Mouse (Mus musculus) liver, adult 2 months (tissue): ENCODE results near the gene Dag1.

Experiments
- CTCF ChIP-seq: fragments of 200-500 bp; IDR thresholded peaks from 2 replicates; pipeline ENCODE4 v1.5.1; 2011; ENCODE audit warnings: low read depth, low read length, control low read depth
- POLR2A ChIP-seq: fragments of 200-500 bp; IDR thresholded peaks from 2 replicates; pipeline ENCODE4 v1.6.1; 2011; ENCODE audit warnings: low read length, control low read depth; ENCODE audit not compliant: insufficient read depth; ENCODE audit errors: extremely low read depth

DNA sequence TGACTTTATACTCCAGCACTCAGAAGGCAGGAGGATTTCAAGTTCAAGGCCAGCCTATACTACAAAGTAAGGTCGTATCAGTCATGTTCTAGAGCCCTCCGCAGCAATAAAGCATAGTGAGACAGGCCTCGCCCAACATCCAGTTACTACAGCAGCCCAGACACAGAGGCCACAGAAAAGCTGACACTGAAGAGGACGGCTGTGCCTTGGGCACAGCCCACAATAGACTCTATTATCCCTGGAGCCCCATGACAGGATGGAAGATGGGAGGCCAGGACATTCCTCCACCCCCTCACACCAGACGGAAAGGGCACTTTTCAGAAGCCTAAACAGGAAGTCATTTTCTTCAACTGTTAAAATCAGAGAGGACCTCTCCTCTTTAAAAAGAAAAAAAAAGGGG, 14.8 kb downstream of the Dag1 start:
- TF ChIP-seq CTCF (no peak), POLR2A (no peak)
